Mouse (Mus musculus): ENCODE results near the gene Bglap3.

DNA sequence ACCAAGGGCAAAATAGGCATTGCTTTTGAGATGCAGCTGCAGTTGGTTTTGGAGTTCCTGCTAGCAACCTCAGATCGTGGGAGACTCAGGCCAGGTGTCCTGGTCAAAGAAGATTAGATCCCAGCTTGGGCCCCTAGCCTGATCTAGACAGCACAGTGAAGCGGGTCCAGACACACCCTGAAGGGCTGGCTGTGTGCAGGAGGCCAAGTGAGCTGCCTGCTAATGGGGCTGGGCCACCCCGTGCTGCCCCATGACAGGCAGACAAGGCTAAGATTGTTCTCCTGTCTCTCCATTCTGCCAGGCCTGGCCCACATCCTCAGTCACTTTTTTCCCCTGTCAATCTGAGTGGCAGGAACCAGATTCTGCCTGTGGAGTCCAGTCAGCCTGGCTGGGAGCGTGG, 8.8 kb downstream of the Bglap3 start:
- TF ChIP-seq CTCF (IDR thresholded peaks at IDR 0.05; ENCODE audit: insufficient read depth, low read length) (no peak), POLR2A (IDR thresholded peaks at IDR 0.05; ENCODE audit: borderline replicate concordance, extremely low read depth, low read depth, low read length) (no peak)
